Mouse (Mus musculus): Measurements from ENCODE around the gene Nfasc.

DNA sequence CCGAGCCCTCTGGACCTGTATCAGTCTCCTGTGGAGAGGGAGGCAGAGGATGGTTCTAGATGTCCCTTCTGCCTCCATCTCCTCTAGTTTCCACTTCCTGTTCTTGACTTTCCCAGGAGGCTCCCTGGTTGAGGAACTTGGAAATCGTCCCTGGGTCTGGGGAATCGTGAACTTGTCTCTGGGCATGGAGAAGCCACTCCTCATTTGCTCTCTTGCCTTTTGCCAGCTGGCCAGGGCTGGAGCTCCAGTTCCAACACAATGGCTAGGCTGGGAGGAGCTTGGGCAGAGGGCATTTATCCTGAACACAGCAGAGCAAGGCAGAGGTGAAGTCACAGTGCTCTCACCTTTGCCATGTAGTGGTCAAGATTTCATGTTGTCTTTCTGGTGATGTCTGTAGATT lies 205.2 kb downstream of the Nfasc start:
- TF ChIP-seq CTCF (IDR thresholded peaks at IDR 0.05; ENCODE audit: borderline replicate concordance, control insufficient read depth, extremely low read depth, insufficient read depth, low read length, poor library complexity) (no peak), POLR2A (IDR thresholded peaks at IDR 0.05; ENCODE audit: control insufficient read depth, extremely low read depth, insufficient read depth, low read length, poor library complexity) (no peak)

Measured in thymus, adult 2 months (tissue).